Mouse (Mus musculus): ENCODE results near the gene 1600012H06Rik.
"Not testable (repeated sequence)": the region's sequence is repeated elsewhere in the genome, so short reads cannot be mapped to it uniquely, and the experiment has no call there.

Gene 1600012H06Rik

DNA sequence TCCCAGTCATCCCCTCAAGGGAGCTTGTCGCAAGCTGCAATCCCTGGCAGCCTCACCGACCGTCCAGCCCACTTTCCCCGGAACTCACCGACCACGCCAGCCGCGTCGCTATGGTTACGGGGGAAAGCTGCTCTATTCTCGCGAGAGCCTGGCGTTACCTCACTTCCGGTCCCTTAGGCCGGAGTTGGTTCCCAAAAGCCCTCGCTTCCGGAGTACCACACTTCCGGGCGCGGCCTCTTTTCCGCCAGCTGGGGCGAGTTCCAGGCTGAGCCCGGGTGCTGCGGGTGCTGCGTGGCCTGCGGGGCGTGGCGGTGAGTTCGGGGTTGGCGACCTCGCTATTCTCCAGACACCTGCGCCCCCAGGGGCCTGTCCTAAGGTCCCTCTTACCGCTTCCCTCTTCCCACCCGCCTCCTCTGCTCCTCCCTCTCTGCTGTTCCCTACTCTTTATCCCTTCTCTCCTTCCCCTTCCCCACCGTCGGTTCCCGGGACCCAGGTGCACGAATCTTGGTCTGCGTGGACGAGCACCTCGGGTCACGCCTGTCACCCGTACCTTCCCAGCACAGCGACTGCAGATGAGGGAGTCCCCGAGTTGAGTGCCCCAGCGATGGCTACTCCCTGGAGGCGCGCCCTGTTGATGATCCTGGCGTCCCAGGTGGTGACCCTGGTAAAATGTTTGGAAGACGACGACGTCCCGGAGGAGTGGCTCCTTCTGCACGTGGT, at the start of gene 1600012H06Rik, which contains the start of gene Wdr27:
TSS of gene 1600012H06Rik (plus strand) at position 176 of the 720 bp plus-strand sequence.
TSS of gene Wdr27 (minus strand) at position 150 of the 720 bp plus-strand sequence.
- peak; percentile 99 for DNase-seq

DNA sequence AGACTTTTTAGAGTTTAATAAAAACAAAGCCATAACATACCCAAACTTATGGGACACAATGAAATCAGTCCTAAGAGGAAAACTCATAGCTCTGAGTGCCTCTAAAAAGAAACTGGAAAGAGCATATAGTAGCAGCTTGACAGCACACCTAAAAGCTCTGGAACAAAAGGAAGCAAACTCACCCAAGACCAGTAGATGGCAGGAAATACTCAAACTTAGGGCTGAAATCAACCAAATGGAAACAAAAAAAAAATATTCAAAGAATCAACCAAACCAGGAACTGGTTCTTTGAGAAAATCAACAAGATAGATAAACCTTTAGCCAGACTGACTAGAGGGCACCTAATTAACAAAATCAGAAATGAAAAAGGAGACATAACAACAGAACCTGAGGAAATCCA, 47.9 kb upstream of the 1600012H06Rik start:
- DNase-seq, result not testable (repeated sequence)

DNA sequence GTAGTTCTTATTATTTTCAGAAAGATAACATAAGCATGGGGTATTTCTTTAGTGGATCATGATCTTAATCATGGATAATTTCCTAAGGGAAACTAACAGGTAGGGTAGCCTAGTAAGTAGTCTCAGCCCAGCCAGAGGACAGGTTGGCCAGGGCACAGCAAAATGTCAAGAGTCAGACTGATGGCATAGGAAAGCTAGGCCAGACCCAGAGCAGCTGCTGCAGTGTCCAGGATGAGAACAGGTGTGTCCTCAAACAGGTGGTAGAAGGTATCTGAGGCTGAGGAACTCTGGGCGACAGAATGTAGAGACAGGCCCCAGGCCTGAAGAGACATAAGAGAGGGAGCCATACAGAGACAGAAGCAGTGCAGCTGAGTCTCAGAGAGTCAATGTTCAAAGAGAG, 44.0 kb upstream of the 1600012H06Rik start:
- DNase-seq, result no peak

DNA sequence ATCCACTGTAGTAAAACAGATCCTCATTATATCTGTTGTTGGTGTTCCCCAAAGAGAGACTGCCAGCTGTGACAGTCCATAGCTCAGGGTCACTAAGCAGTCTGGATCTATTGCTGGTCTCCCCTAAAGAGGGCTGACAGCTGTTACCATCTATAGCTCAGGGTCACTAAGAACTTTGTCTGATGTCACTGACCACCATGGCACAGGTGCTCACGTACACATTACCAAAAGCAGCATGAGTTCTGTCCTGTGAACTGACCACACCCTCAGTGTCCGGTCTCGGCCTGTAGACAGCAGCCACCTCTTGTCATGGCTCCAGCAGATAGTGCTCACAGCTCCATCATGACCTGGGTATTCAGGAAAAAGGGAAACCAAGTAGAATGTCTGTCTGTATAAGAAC, 39.8 kb upstream of the 1600012H06Rik start:
- no peak for DNase-seq

DNA sequence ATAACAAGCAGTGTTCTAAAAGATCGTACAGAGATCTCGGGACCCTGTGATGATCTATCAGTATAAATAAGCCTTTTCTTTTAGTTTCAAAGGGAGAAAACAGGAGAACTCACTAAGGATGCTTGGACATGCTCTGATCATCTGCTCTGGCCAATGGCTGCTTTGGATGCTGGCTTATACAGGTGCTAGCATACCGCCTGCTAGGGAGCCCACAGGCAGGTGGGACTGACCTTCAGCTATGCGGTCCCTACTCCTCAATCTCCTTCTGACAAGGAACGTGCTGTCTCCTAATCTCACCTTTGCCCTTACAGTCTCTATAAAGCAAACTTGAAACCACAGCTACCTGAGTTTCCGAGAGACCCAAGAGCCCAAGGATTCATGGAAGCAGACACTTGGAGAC, 38.8 kb upstream of the 1600012H06Rik start:
- no peak for DNase-seq

DNA sequence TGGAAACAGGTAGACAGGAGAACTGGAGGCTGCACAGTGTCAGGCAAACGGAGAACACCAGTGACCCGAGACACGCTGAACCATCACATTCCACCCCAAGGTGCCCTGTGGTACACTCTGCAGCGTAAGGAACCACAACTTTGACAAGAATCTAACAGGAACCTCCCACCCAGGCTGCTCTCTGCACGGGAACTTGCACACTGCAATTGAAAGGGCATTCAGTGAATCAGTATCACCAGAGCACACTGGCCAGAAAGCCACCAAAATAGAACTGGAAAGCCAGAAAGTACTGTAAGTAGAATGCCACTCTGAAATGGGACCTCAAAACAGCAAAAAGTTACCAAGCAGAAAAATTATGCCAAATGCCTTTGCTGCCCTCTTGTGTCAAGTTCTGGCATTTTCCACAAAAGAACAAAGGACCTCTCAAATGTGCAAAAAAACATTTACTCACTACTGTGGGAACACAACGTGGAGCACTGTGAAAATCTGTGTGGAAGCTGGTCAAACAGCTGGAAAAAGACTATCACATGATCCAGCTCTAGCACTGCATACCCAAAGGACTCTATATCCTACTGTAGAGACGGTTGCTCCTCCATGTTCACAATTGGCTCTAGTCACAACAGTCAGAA, 38.2 kb upstream of the 1600012H06Rik start:
- DNase-seq, result peak in 1 of 2 experiments; percentile 79

DNA sequence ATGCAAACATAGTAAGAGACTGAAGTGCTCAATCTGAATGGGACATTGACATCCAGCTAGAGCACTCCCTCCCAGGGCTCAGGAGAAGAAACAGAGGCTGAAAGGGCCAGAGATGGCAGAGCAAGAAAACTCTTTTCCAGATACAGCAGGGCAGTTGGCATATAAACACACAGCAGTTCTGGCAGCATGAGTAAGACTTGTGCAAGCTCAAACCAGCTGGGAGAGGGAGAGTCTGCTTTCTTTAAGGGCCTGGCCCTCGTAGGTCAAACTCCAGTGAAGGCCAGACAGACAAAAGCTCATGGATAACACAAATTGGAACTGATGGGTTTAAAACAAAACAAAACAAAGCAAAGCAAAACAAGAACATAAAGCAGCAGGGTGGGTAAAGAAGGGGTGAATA, 36.4 kb upstream of the 1600012H06Rik start:
- DNase-seq, result no peak

DNA sequence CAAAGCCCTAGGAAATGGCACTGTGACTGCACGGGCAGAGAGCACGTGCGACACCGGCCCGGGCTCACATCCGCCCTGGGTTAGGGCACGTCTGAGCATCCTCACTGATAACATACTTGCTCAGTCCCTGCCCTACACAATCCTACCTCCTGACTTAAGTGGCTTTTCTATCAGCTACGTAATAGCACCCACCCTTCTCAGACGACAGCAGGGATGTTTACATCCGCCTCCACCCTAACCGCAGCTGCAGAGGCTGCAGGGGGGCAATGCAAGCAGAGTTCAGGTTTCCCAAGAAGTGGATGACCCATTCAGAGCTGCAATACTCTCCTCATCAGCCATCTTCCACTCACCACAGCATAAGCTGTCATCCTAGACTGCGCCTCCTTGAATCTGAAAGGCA, 35.8 kb upstream of the 1600012H06Rik start:
- DNase-seq, result no peak

DNA sequence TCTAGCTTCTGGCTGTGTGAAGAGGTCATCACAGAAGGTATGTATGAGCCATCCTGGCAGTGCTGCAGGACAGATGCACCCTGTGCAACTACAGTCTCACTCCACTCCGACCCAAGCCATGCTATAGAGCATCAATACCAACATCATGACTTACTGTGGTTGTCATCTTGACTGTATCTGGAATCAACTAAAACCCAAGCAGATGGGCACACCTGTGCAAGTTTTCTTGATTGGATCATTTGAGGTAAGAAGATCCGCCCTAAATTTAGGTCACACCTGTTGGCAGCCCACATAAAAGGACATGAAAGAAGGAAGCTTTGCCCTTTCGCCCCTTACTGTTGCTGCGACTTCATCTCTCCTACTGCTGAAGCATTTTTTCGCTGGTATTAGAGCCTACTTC, 33.7 kb upstream of the 1600012H06Rik start:
- DNase-seq, result no peak

DNA sequence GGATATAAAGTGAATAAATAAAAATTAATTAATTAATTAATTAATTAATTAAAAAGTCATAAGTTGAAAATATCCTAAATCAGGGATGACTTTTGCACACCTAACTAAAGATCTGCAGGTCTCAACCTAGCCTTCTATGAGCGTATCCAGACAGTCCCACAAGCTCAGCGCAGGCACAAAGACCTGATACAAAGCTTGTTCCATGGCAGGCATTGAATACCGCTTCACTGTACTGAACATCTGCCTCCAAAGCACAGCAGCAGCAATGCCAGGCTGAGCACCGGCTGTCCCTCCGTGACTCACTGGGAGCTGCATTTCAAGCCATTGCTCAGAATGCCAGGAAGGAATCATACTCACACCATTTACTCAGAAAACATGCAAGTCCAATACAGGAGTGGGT, 32.2 kb upstream of the 1600012H06Rik start:
- DNase-seq, result no peak

DNA sequence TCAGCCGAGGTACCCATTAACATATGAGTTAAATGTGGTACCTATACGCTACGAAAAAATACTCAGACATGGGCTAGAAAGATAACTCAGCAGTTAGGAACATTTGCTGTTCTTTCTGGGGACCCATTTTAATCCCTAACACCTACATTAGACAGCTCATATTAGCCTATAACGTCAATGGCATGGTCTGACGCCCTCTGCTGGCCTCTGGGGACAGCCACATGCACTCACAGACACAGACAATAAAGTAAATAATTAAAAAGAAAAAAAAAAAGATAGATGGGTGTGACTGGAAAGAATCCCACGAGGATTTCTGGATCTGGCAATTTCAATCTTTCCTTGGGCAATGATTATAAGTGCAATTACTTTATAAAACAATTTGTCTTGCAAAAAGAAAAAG, 30.6 kb upstream of the 1600012H06Rik start:
- DNase-seq, result peak in 1 of 2 experiments; percentile 14

DNA sequence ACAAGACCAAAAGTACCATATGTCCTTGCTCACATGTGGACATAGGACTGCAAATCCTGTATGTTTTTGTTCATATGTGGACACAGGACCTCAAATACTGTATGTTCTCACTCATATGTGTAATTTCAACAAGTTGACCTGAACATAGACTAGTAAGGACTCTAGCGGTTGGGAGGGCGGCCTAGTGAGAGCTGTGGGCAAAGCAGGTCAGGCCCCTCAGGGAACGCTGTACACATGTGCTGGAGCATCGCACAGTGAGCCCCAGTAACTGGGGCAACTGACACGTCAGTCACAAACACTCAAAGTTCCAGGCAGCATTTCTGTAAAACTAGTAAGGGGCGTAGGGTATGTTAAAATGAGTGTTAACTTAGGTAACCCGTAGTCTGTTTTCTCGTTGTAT, 30.0 kb upstream of the 1600012H06Rik start:
- DNase-seq, result no peak

DNA sequence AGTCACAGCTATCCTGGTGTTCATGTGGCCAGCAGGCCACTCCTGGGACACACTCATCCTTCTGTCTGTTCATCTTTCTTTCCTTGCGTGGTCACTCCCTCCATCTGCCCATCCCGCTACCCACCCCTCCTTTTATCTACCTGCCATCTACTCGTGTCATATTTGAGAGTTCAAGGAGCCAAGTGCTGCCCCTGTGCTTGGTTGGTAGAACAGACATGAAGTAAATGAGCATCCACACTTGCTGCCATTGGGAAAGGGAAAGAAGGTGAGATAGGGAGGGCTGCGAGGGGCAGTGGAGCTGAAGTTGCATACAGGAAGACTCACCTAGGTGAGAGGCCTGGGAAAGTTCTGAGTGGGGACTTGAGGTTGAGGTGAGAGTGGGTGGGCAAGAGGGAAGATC, 28.6 kb upstream of the 1600012H06Rik start:
- DNase-seq, result no peak

DNA sequence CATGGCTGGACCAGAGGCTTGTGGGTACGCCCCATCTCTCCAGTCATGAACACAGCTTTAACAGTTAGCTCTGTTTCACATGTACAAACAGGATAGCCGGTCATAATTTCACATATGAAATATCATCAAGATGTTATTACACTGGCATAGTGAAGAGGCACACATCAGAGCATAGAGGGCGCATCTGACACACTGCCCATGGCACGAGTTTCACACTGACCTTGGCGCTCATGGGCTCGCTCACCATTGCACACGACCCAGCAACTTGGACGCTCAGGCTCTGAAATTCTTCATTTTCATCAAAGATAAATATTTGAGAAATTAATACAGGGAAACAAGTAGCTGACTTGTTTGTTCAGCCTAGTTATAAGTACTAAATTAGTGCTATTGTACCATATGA, 25.1 kb upstream of the 1600012H06Rik start:
- no peak for DNase-seq

DNA sequence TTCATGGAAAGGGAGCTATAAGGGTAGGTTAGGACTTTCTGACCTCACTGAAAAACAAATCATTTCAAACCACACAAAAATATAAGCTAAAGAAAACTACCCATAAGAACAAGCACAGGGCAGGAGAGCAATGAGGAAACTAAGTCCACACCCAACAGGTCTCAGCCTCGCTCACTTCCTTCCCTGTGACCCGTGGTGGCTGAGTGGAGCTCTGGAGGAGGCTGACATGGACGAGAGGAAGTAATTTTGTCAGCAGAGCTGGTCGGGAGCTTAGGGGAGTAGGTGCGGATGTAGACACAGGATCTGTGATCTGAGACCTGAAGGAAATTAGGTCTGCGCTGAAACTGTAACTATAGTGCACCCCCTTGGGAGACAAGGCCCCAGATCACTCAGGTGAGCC, 21.4 kb upstream of the 1600012H06Rik start:
- no peak for DNase-seq

DNA sequence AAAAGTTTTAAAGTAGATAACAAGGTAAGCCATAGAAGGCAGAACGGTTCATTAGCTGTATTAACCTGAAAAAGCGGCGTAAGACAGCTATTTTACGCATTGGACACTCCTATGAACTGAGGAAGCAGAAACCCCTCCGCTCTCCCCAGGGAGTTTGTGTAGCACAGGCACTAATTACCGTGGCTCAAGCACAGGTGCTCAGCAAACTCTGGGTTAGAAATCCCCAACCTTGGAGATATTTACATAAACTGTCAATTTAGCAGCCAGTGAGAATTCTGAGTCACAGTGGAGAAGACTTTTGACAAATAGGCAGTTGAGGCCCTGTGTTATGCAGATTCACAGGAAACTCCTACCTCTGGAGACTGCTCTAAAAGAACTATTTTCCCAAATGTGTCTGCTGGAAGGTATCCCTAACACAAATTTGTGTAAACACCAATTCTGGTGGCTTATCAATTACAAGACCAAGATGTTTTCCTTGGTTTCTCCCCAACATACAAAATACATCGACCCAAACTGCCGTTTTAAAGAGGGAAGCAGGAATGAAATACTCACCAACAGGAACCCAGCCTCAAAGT, 15.3 kb upstream of the 1600012H06Rik start:
- DNase-seq, result no peak

DNA sequence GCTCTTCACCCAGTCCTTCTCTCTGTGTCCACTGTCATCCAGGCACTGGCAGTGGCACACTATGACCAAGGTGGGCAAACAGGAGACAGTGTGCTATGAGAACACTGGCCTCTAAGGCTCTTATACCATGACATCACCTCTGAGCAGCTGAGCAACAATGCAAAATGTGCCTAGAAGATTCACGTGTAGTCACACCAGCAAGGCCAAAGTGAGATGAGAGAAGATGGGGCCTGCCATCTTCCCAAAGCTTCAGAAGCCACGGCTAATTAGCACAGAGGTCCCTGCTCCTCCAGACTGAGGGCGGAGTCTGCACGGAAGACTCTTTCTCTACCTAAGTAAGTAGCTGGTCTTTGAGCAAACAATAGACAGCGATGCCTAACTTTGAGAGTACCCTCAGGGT, 14.4 kb upstream of the 1600012H06Rik start:
- no peak for DNase-seq

DNA sequence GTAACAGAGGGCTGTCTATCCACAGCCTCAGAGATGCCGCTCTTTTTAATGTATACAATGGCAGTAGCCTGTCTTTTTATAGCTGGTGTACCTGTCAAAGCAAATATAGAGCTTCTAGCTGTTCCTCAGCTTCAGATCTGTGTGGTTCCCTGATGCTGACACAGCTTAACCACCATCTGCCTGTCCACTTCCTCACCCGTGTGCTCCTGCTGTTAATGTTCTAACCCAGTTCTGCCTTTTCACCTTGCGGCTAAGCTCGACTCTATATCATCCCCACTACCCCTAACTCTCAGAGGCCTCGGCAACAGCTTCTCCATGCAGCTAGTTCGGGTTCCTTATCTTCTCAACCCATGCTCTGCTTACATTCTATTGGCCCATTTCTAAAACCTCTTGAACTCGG, 12.3 kb upstream of the 1600012H06Rik start:
- no peak for DNase-seq

DNA sequence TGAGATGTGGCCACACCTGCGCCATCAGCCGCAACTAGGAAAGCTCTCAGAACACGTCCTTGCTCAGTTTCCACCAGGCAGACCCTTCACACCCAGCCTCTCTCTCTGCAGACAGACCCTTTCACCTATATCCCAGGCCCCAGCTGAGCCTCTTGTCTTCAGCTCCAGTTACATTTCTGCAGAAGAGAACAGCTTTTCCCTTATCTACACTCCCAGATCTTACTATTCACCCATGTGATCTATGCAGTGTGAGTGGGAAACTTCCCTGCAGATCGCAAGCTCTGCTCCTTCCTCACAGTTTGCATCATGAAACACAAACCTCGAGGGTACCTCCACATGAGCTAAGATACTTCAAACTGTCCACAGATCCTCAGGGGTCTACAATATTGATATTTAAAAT, 11.5 kb upstream of the 1600012H06Rik start:
- DNase-seq, result no peak

DNA sequence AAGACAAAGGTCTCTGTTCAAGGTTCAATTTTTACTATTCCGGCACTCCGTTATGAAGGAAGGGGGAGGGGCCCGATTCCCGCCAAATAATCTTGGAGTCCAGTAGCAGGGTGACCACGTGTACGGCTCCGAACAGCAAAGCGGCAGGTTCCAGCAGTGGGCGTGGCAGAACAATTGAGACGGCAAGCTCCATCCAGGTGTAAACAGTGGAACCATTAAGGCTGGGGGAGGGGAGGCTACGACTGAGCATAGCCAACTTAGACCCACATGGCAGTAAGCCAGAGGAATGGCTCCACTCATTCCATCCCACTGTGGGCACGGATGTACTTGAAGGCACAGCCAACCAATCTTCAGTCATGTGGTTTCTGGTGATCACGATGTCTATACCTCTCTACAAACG, 7.7 kb upstream of the 1600012H06Rik start:
- DNase-seq, result not testable (repeated sequence)

DNA sequence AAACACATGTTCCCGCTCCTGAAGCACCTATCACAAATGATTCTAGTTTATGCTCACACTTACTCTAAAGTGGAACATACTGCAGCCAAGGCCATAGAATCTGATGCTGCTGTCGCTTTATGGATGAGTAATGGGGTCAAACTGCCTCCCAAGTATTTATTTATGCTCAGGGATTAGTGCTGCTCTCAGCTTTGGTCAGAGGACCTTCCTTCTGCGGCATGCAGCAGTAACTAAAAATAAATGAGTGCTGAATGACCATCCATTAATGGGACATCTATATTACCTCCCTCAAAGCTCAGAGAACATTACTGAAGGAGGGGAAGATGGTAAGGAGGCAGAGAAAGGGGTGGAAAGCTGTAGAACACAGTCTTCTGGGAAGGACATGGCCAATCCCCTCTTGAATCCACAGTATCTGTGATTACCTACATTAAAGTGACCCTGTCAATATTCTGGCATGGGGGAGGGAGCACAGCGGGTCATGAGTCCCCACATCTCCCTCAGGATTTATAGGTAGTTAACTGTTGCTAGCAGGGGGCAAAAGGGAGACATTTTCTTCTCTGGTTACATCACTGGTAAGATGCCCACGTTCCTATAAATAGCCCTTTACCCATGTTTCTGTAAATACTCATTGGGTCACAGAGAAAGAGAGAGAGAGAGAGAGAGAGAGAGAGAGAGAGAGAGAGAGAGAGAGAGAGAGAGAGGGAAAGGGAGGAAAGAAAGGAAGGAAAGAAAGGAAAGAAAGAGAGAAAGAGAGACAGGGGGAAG, 7.0 kb upstream of the 1600012H06Rik start:
- DNase-seq, result no peak

DNA sequence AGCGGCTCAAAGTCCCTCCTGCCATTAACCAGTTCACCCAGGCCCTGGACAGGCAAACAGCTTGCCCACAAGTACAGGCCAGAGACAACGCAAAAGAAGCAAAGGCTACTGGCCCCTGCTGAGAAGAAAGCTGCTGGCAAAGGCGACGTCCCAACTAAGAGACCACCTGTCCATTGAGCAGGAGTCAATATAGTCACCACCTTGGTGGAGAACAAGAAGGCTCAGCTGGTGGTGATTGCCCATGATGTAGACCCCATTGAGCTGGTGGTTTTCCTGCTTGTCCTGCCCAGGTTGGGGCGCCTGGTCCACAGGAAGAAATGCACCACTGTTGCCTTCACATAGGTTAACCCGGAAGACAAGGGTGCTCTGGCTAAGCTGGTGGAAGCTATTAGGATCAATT, 803 bp upstream of the 1600012H06Rik start:
- not testable (repeated sequence) for DNase-seq

DNA sequence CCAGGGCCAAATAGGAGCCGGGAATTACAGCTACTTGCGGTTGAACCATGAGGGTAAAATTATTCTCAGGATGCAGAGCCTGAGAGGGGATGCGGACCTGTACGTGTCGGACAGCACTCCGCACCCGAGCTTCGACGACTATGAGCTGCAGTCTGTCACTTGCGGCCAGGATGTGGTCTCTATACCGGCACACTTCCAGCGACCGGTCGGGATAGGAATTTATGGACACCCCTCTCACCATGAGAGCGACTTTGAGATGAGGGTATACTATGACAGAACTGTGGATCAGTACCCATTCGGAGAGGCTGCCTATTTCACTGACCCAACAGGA, 710 bp downstream of the 1600012H06Rik start:
- DNase-seq, result no peak

DNA sequence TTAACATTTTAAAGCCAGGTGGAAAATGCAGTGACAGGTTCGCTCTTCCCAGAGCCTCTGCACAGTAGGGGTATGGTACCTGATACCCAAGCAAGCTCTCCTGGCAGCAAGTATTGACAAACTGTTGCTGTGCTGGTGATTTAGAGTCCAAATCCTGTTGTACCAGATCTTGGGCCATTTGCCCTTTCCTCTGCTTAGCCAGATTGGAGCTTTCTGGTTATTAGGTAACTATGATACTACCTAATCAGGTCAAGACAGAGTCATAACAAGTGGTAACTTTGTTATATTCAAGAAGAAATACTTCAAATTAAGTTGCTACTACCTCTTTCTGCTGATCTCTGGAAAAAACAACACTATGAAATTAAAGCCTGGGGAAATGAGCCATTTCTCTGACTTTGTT, 1.6 kb downstream of the 1600012H06Rik start:
- DNase-seq, result no peak
